Mouse (Mus musculus): Measurements from ENCODE around the gene Colq. TPM values are rescaled to one million over a fixed set of nuclear protein-coding genes. Genes with fewer than 3 reads are reported as not detected.

Gene Colq
- polyA plus RNA-seq, 2 experiments, result 0.04 TPM; not detected in 1

DNA sequence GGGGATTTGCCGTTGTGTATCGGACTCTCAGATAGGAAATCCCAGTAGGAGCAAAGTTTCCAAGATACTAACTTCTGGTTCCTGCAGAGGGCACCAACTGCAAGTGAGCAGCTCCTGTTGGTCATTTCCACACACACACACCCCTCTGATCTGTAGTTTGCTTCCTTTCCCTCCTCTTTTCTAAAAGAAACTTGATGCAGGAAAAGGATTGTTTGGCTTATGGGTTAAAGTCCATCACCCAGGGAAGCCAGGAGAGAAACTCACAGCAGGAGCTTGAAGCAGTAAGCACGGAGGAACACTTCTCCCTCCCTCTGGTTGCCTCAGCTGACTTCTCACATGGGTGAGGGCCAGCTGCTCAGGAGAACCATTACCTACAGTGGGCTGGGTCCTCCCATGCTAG lies 72.0 kb downstream of the Colq start:
- H3K27ac ChIP-seq, result no peak overlapping the region
- no peak overlapping the region for H3K9ac ChIP-seq (replicated peaks)
- H3K4me3 ChIP-seq (ENCODE audit: insufficient read depth in 1 of 2, low read depth in 2 of 2, low read length in 2 of 2), result no peak overlapping the region
- H3K4me1 ChIP-seq (replicated peaks; ENCODE audit: control insufficient read depth in 2 of 2, insufficient read depth in 2 of 2, low read length in 1 of 2), result no peaks in the 10 kb centered on the region
- H3K36me3 ChIP-seq (replicated peaks; ENCODE audit: control insufficient read depth, insufficient read depth, low read depth), result no peaks in the 10 kb centered on the region
- no peaks in the 10 kb centered on the region for H3K9me3 ChIP-seq (ENCODE audit: control insufficient read depth, low read length)
- H3K27me3 ChIP-seq (ENCODE audit: control insufficient read depth, insufficient read depth, low read length), result no peaks in the 10 kb centered on the region
- no peak for ATAC-seq (ENCODE audit: insufficient read depth)
- TF ChIP-seq EP300 (IDR thresholded peaks at IDR 0.05; ENCODE audit: low read depth) (no peak), CTCF (IDR thresholded peaks at IDR 0.05; ENCODE audit: low read depth) (peak; percentile 49; the same call in 1 of the 2 replicates)
- WGBS (ENCODE audit: insufficient replicate concordance), result 33% methylated on average over 3 of the region's 3 CpGs
- no peak for DNase-seq (ENCODE audit: low read depth in 3 of 3, low spot score in 3 of 3)
- peak overlapping the region; percentile 23; the same call in 1 of the 2 replicates for H3K4me2 ChIP-seq (ENCODE audit: low read depth)

DNA sequence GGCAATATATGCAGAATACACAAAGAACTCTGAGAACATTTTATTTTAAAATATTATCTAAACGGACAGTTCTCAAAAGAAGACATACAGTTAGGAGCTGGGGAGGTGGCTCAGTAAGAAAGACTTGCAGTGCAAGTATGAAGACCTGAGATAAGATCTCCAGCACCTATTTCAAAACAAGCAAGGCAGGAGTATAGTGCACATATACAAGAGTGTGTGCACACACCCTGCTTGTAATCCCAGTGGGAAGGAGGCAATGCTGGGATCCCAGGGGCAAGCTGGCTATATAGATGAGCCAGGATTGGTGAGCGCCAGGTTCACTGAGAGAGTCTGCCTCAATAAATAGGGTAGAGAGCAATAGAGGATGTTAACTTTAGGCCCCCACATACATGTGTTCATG lies 75.2 kb downstream of the Colq start:
- Histone ChIP-seq H3K9me3 (ENCODE audit: control insufficient read depth, low read length) (no peaks in the 10 kb centered on the region), H3K4me3 (ENCODE audit: insufficient read depth in 1 of 2, low read depth in 2 of 2, low read length in 2 of 2) (no peak overlapping the region), H3K27ac (no peak overlapping the region), H3K9ac (replicated peaks) (no peak overlapping the region), H3K27me3 (ENCODE audit: control insufficient read depth, insufficient read depth, low read length) (no peaks in the 10 kb centered on the region), H3K4me2 (ENCODE audit: low read depth) (no peak overlapping the region), H3K36me3 (replicated peaks; ENCODE audit: control insufficient read depth, insufficient read depth, low read depth) (no peaks in the 10 kb centered on the region), H3K4me1 (replicated peaks; ENCODE audit: control insufficient read depth in 2 of 2, insufficient read depth in 2 of 2, low read length in 1 of 2) (no peaks in the 10 kb centered on the region)
- no peak for TF ChIP-seq CTCF (IDR thresholded peaks at IDR 0.05; ENCODE audit: low read depth)
- WGBS (ENCODE audit: insufficient replicate concordance), result 73% methylated on average over 2 of the region's 2 CpGs
- no peak for DNase-seq (ENCODE audit: low read depth in 3 of 3, low spot score in 3 of 3)
- ATAC-seq (ENCODE audit: insufficient read depth), result no peak

DNA sequence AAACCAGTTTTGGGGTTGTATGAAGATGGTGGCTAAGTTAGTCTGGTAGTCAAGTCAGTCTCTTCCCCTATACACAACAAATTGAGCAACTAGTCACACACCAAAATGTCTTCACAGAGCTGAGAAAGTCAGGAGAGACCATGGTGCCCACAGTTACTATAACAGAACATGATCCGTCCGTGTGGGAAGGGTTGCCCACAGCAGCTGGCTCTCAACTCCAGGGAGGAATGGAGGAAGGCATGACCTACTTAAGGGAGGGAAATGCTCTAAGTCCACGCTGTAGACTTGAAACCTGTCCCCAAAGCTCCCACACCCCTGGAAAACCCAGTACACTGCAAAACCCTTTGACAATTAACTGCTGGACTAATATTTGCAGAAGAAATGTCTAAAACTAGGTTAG lies 80.8 kb downstream of the Colq start:
- H3K4me1 ChIP-seq (replicated peaks; ENCODE audit: control insufficient read depth in 2 of 2, insufficient read depth in 2 of 2, low read length in 1 of 2), result no peaks in the 10 kb centered on the region
- H3K27ac ChIP-seq, result no peak overlapping the region
- no peaks in the 10 kb centered on the region for H3K27me3 ChIP-seq (ENCODE audit: control insufficient read depth, insufficient read depth, low read length)
- no peak overlapping the region for H3K9ac ChIP-seq (replicated peaks)
- DNase-seq (ENCODE audit: low read depth in 3 of 3, low spot score in 3 of 3) (no peak), ATAC-seq (ENCODE audit: insufficient read depth) (no peak)
- no peaks in the 10 kb centered on the region for H3K9me3 ChIP-seq (ENCODE audit: control insufficient read depth, low read length)
- peaks cover 44% of the 10 kb centered on the region for H3K36me3 ChIP-seq (replicated peaks; ENCODE audit: control insufficient read depth, insufficient read depth, low read depth)
- no peak overlapping the region for H3K4me2 ChIP-seq (ENCODE audit: low read depth)
- H3K4me3 ChIP-seq (ENCODE audit: insufficient read depth in 1 of 2, low read depth in 2 of 2, low read length in 2 of 2), result no peak overlapping the region
- WGBS (ENCODE audit: insufficient replicate concordance), result 81% methylated on average over 3 of the region's 3 CpGs
- TF ChIP-seq CTCF (IDR thresholded peaks at IDR 0.05; ENCODE audit: low read depth) (no peak), EP300 (IDR thresholded peaks at IDR 0.05; ENCODE audit: low read depth) (no peak)

DNA sequence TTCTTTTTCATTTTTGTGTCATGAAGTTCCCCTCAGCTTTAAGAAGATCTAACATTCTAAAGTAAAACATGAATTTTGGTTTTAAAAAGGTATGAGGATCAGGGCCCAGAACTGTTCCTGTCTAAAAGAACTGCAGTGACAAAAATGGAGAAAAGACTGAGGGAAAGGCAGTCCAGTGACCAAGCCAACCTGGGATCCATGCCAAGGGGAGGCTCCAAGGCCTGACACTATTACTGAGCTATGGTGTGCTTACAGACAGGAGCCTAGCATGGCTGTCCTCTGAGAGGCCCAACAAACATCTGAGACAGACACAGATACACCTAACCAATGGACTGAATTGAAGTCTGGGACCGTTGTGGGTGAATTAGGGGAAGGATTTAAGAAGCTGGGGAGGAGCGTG lies 81.2 kb downstream of the Colq start:
- no peak overlapping the region for H3K4me2 ChIP-seq (ENCODE audit: low read depth)
- H3K9me3 ChIP-seq (ENCODE audit: control insufficient read depth, low read length), result no peaks in the 10 kb centered on the region
- no peak overlapping the region for H3K27ac ChIP-seq
- TF ChIP-seq EP300 (IDR thresholded peaks at IDR 0.05; ENCODE audit: low read depth) (no peak), CTCF (IDR thresholded peaks at IDR 0.05; ENCODE audit: low read depth) (no peak)
- no peak overlapping the region for H3K4me3 ChIP-seq (ENCODE audit: insufficient read depth in 1 of 2, low read depth in 2 of 2, low read length in 2 of 2)
- H3K36me3 ChIP-seq (replicated peaks; ENCODE audit: control insufficient read depth, insufficient read depth, low read depth), result peaks cover 48% of the 10 kb centered on the region
- no peak for DNase-seq (ENCODE audit: low read depth in 3 of 3, low spot score in 3 of 3)
- 98% methylated on average over 2 of the region's 2 CpGs for WGBS (ENCODE audit: insufficient replicate concordance)
- no peak overlapping the region for H3K9ac ChIP-seq (replicated peaks)
- H3K4me1 ChIP-seq (replicated peaks; ENCODE audit: control insufficient read depth in 2 of 2, insufficient read depth in 2 of 2, low read length in 1 of 2), result no peaks in the 10 kb centered on the region
- ATAC-seq (ENCODE audit: insufficient read depth), result no peak
- no peaks in the 10 kb centered on the region for H3K27me3 ChIP-seq (ENCODE audit: control insufficient read depth, insufficient read depth, low read length)

DNA sequence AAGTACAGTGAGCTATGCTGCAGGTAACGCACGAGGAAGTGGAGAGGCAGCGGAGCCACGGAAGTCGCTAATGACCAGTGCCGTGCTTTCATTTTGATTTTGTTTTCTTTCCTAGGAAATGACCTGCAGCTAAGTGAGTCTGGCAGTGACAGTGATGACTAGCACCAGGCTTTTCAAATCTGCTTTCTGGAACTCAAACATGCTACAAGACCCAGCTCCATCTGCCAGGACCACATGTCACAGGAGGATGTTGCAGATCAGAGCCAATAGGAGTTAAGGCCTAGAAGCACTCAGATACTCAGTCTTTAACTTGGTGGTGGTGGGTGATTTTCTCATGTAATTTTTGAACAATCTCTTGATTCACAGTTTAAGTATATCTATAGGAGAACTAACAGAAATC lies 84.7 kb downstream of the Colq start:
- H3K27ac ChIP-seq, result no peak overlapping the region
- no peak overlapping the region for H3K4me2 ChIP-seq (ENCODE audit: low read depth)
- H3K4me3 ChIP-seq (ENCODE audit: insufficient read depth in 1 of 2, low read depth in 2 of 2, low read length in 2 of 2), result no peak overlapping the region
- ATAC-seq (ENCODE audit: insufficient read depth) (no peak), DNase-seq (ENCODE audit: low read depth in 3 of 3, low spot score in 3 of 3) (no peak)
- H3K4me1 ChIP-seq (replicated peaks; ENCODE audit: control insufficient read depth in 2 of 2, insufficient read depth in 2 of 2, low read length in 1 of 2), result no peaks in the 10 kb centered on the region
- WGBS (ENCODE audit: insufficient replicate concordance), result 95% methylated on average over 6 of the region's 6 CpGs
- peaks cover 82% of the 10 kb centered on the region for H3K36me3 ChIP-seq (replicated peaks; ENCODE audit: control insufficient read depth, insufficient read depth, low read depth)
- no peaks in the 10 kb centered on the region for H3K9me3 ChIP-seq (ENCODE audit: control insufficient read depth, low read length)
- TF ChIP-seq CTCF (IDR thresholded peaks at IDR 0.05; ENCODE audit: low read depth) (no peak), EP300 (IDR thresholded peaks at IDR 0.05; ENCODE audit: low read depth) (no peak)
- H3K27me3 ChIP-seq (ENCODE audit: control insufficient read depth, insufficient read depth, low read length), result no peaks in the 10 kb centered on the region
- no peak overlapping the region for H3K9ac ChIP-seq (replicated peaks)

Measured in liver, embryonic 14.5 days (tissue).